Mouse (Mus musculus): ENCODE data around the gene Nup153. TPM values are rescaled to one million over a fixed set of nuclear protein-coding genes. Genes with fewer than 3 reads are reported as not detected.

The Nup153 gene
- 11.6 TPM for polyA plus RNA-seq (2012; fragmentation: generic; extraction: Trizol)

DNA sequence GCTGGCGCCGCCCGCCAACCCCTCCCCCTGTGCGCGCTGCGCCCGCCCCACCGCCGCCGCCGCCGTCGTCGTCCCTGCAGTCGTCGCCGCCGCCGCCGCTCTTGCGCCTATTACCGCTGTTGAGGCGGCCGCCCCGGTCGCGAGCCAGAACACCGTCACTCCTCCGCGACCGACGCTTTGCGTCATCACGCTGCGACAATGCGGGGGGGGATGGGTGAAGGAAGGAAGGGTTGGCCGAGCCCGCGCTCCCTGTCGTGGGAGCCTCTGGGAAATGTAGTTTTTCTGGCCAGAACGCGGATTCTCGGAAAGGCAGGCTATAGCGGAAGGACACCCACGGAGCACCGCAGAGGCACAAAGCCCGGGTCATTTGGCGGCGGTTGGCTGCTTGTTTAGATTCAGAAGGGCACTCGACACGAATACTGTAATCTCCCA lies at the start of gene Nup153:
Gene Nup153, minus strand, starts transcription at position 104 of the 432 bp plus-strand sequence.
- Histone ChIP-seq H3K36me3 (ENCODE audit: control insufficient read depth, insufficient read depth) (no peaks in the 10 kb centered on the region), H3K79me2 (ENCODE audit: control insufficient read depth, insufficient read depth) (peaks cover 48% of the 10 kb centered on the region), H3K27me3 (ENCODE audit: control insufficient read depth, insufficient read depth, insufficient read length) (no peaks in the 10 kb centered on the region), H3K4me3 (peak within 1 kb of the TSS; percentile 64), H3ac (ENCODE audit: control insufficient read depth, insufficient read length) (peak within 1 kb of the TSS; percentile 87), H3K4me2 (ENCODE audit: low read depth) (peak within 1 kb of the TSS; percentile 94)
- TF ChIP-seq MAX (IDR thresholded peaks at IDR 0.05; ENCODE audit: low read depth) (no peak), POLR2AphosphoS2 (IDR thresholded peaks at IDR 0.05; ENCODE audit: insufficient read length, low read depth) (peak; percentile 83), TCF12 (IDR thresholded peaks at IDR 0.05; ENCODE audit: insufficient read depth, poor library complexity, severe bottlenecking) (no peak), REST (IDR thresholded peaks at IDR 0.05; ENCODE audit: insufficient read depth, insufficient read length) (no peak), POLR2A (IDR thresholded peaks at IDR 0.05; ENCODE audit: insufficient read length, low read depth) (peak; percentile 84), MYOG (IDR thresholded peaks at IDR 0.05; ENCODE audit: control insufficient read depth in 1 of 3, insufficient read depth in 1 of 3, insufficient read length in 2 of 3, low read depth in 2 of 3) (peak in 1 of 3 experiments; percentile 20), MYOD1 (IDR thresholded peaks at IDR 0.05; ENCODE audit: control insufficient read depth in 1 of 3, insufficient read length in 2 of 3, low read depth in 2 of 3) (no peak), USF1 (IDR thresholded peaks at IDR 0.05; ENCODE audit: low read depth) (no peak), CEBPB (IDR thresholded peaks at IDR 0.05; ENCODE audit: insufficient read depth, poor library complexity, severe bottlenecking) (no peak), E2F4 (IDR thresholded peaks at IDR 0.05; ENCODE audit: insufficient read depth) (peak; percentile 53), SRF (IDR thresholded peaks at IDR 0.05; ENCODE audit: control insufficient read depth, insufficient read length, low read depth) (peak; percentile 91), TCF3 (IDR thresholded peaks at IDR 0.05; ENCODE audit: insufficient read length, low read depth) (no peak)

DNA sequence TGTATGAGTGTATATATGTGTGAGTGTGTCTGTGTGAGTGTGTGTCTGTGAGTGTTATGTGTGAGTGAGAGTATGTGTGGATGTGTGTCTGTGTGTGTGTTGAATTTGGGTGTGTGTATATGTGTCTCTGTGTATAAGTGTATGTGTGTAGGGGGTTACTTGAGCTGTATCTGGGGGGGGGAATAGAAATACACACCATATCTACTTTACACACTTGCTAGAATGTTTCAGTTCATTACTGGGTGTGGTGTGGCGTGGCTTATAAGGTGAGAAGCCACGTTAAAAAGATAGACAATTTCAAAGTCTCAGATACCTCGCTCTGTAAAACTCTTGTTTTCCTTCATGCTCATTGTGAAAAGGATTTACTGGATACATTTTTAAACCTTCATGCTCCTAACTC lies 49.7 kb upstream of the Nup153 start:
- no peaks in the 10 kb centered on the region for H3K36me3 ChIP-seq (ENCODE audit: control insufficient read depth, insufficient read depth)

DNA sequence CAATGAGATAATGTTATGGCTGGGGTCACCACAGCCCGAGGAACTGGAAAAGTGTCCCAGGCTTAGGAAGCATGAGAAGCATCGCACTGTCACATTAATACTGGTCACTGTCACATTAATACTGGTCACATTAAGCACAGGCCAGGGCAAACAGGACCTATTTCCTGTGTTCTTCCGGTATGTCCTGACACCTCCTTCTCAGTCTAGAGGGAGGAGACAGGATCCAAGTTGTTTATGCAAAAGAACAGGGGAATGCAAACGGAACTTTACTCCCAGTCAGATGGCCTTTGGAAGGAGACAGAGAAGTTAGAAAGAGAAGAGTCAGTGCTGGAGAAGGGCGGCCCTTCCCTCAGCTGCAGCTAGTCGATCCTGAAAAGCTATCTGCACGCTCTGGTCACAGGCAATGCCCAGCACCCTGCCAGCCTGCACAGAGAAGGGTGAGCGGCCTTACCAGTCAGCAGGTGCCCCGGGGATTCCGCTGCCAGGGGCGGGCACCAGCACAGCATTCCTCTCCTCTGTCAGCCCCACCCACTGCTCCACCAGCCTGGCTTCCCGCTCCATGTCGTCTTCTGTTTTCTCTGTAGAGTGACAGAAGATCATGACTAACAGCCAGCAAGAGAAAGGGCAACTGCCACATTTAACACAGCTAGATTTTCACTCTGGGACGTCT lies 49.0 kb upstream of the Nup153 start:
- H3K4me3 ChIP-seq, result no peak overlapping the region
- H3ac ChIP-seq (ENCODE audit: control insufficient read depth, insufficient read length), result no peak overlapping the region
- H3K27me3 ChIP-seq (ENCODE audit: control insufficient read depth, insufficient read depth, insufficient read length), result no peaks in the 10 kb centered on the region
- peak in 1 of 3 experiments; percentile 75 for TF ChIP-seq MYOD1 (IDR thresholded peaks at IDR 0.05; ENCODE audit: control insufficient read depth in 1 of 3, insufficient read length in 2 of 3, low read depth in 2 of 3)
- peak in 1 of 3 experiments; percentile 35 for TF ChIP-seq MYOG (IDR thresholded peaks at IDR 0.05; ENCODE audit: control insufficient read depth in 1 of 3, insufficient read depth in 1 of 3, insufficient read length in 2 of 3, low read depth in 2 of 3)
- no peak for TF ChIP-seq POLR2A (IDR thresholded peaks at IDR 0.05; ENCODE audit: insufficient read length, low read depth)
- no peak overlapping the region for H3K4me2 ChIP-seq (ENCODE audit: low read depth)
- no peaks in the 10 kb centered on the region for H3K79me2 ChIP-seq (ENCODE audit: control insufficient read depth, insufficient read depth)
- peaks cover 4% of the 10 kb centered on the region for H3K36me3 ChIP-seq (ENCODE audit: control insufficient read depth, insufficient read depth)

More for the DNA sequence above, 49.7 kb upstream of the Nup153 start:
- Histone ChIP-seq H3ac (ENCODE audit: control insufficient read depth, insufficient read length) (no peak overlapping the region), H3K27me3 (ENCODE audit: control insufficient read depth, insufficient read depth, insufficient read length) (no peaks in the 10 kb centered on the region), H3K4me2 (ENCODE audit: low read depth) (no peak overlapping the region), H3K4me3 (no peak overlapping the region), H3K79me2 (ENCODE audit: control insufficient read depth, insufficient read depth) (no peaks in the 10 kb centered on the region)
- TF ChIP-seq CEBPB (IDR thresholded peaks at IDR 0.05; ENCODE audit: insufficient read depth, poor library complexity, severe bottlenecking) (no peak), USF1 (IDR thresholded peaks at IDR 0.05; ENCODE audit: low read depth) (no peak), MYOG (IDR thresholded peaks at IDR 0.05; ENCODE audit: control insufficient read depth in 1 of 3, insufficient read depth in 1 of 3, insufficient read length in 2 of 3, low read depth in 2 of 3) (no peak), E2F4 (IDR thresholded peaks at IDR 0.05; ENCODE audit: insufficient read depth) (no peak), REST (IDR thresholded peaks at IDR 0.05; ENCODE audit: insufficient read depth, insufficient read length) (no peak), TCF3 (IDR thresholded peaks at IDR 0.05; ENCODE audit: insufficient read length, low read depth) (no peak), SRF (IDR thresholded peaks at IDR 0.05; ENCODE audit: control insufficient read depth, insufficient read length, low read depth) (no peak), POLR2A (IDR thresholded peaks at IDR 0.05; ENCODE audit: insufficient read length, low read depth) (no peak), MYOD1 (IDR thresholded peaks at IDR 0.05; ENCODE audit: control insufficient read depth in 1 of 3, insufficient read length in 2 of 3, low read depth in 2 of 3) (no peak), MAX (IDR thresholded peaks at IDR 0.05; ENCODE audit: low read depth) (no peak), POLR2AphosphoS2 (IDR thresholded peaks at IDR 0.05; ENCODE audit: insufficient read length, low read depth) (no peak), TCF12 (IDR thresholded peaks at IDR 0.05; ENCODE audit: insufficient read depth, poor library complexity, severe bottlenecking) (no peak)

DNA sequence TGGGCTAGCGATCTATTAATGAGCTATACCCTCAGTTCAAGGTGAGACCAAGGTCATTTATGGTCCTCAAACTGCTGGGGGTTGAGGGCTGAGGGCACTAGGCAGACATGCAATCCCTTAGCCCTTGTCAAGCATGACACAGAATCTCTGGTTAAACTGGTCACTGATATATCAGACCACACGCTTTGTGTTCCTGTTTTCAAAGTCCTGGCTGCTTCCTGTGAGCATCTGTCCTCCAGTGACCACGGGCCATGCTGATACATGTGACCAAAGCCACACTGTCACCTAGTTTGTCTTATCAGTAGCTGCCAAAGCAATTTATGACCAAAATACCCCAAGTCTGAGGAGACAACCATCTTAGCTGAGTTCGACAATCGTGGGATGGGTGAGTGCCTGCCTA lies 47.3 kb upstream of the Nup153 start:
- no peak overlapping the region for H3ac ChIP-seq (ENCODE audit: control insufficient read depth, insufficient read length)
- no peak overlapping the region for H3K4me2 ChIP-seq (ENCODE audit: low read depth)
- H3K27me3 ChIP-seq (ENCODE audit: control insufficient read depth, insufficient read depth, insufficient read length), result no peaks in the 10 kb centered on the region
- H3K4me3 ChIP-seq, result no peak overlapping the region
- no peaks in the 10 kb centered on the region for H3K79me2 ChIP-seq (ENCODE audit: control insufficient read depth, insufficient read depth)
- no peak for TF ChIP-seq MYOD1 (IDR thresholded peaks at IDR 0.05; ENCODE audit: control insufficient read depth in 1 of 3, insufficient read length in 2 of 3, low read depth in 2 of 3)
- TF ChIP-seq CEBPB (IDR thresholded peaks at IDR 0.05; ENCODE audit: insufficient read depth, poor library complexity, severe bottlenecking), result no peak
- no peak for TF ChIP-seq SRF (IDR thresholded peaks at IDR 0.05; ENCODE audit: control insufficient read depth, insufficient read length, low read depth)
- TF ChIP-seq TCF12 (IDR thresholded peaks at IDR 0.05; ENCODE audit: insufficient read depth, poor library complexity, severe bottlenecking), result no peak
- no peak for TF ChIP-seq MYOG (IDR thresholded peaks at IDR 0.05; ENCODE audit: control insufficient read depth in 1 of 3, insufficient read depth in 1 of 3, insufficient read length in 2 of 3, low read depth in 2 of 3)
- TF ChIP-seq E2F4 (IDR thresholded peaks at IDR 0.05; ENCODE audit: insufficient read depth), result no peak
- TF ChIP-seq POLR2A (IDR thresholded peaks at IDR 0.05; ENCODE audit: insufficient read length, low read depth), result no peak
- TF ChIP-seq USF1 (IDR thresholded peaks at IDR 0.05; ENCODE audit: low read depth), result no peak
- TF ChIP-seq TCF3 (IDR thresholded peaks at IDR 0.05; ENCODE audit: insufficient read length, low read depth), result no peak
- no peak for TF ChIP-seq REST (IDR thresholded peaks at IDR 0.05; ENCODE audit: insufficient read depth, insufficient read length)
- no peak for TF ChIP-seq POLR2AphosphoS2 (IDR thresholded peaks at IDR 0.05; ENCODE audit: insufficient read length, low read depth)
- no peak for TF ChIP-seq MAX (IDR thresholded peaks at IDR 0.05; ENCODE audit: low read depth)
- H3K36me3 ChIP-seq (ENCODE audit: control insufficient read depth, insufficient read depth), result peaks cover 11% of the 10 kb centered on the region

All from myocyte (in vitro differentiated cells).